Mouse (Mus musculus) heart, embryonic 11.5 days (tissue): ENCODE data around the gene Yipf3. TPM values are rescaled to one million over a fixed set of nuclear protein-coding genes. Genes with fewer than 3 reads are reported as not detected.
A peak's percentile ranks its signal among the peaks of the same experiment; 100 is the strongest.

Experiments used
- ATAC-seq: fragments of 200-750 bp; cut with Nextera tagmentation; replicated peaks from 2 replicates; pipeline ENCODE4 v1.8.0; 2017; ENCODE audit warnings: moderate library complexity; ENCODE audit not compliant: insufficient number of reproducible peaks, low FRiP score, low TSS enrichment
- H3K27ac ChIP-seq: fragments of 300-500 bp; sonication (generic); 2 replicates; pipeline ENCODE4 v1.5.1; 2014; ENCODE audit warnings: mild to moderate bottlenecking, low read depth, low read length
- H3K27me3 ChIP-seq: fragments of 300-500 bp; sonication (generic); 2 replicates; pipeline ENCODE4 v1.6.1; 2014; ENCODE audit warnings: mild to moderate bottlenecking, low read length, mixed read lengths; ENCODE audit not compliant: control insufficient read depth, insufficient read depth
- H3K36me3 ChIP-seq: fragments of 300-500 bp; sonication (generic); 2 replicates; pipeline ENCODE4 v1.6.1; 2014; ENCODE audit warnings: mild to moderate bottlenecking, low read length, moderate library complexity, mixed read lengths; ENCODE audit not compliant: control insufficient read depth, insufficient read depth
- H3K4me1 ChIP-seq: fragments of 300-500 bp; sonication (generic); 2 replicates; pipeline ENCODE4 v1.6.1; 2014; ENCODE audit warnings: low read length; ENCODE audit not compliant: control insufficient read depth, insufficient read depth
- H3K4me2 ChIP-seq: fragments of 300-500 bp; sonication (generic); 2 replicates; pipeline ENCODE4 v1.6.1; 2014; ENCODE audit warnings: mild to moderate bottlenecking, moderate library complexity
- H3K4me3 ChIP-seq: fragments of 300-500 bp; sonication (generic); 2 replicates; pipeline ENCODE4 v1.5.1; 2014; ENCODE audit warnings: low read depth, low read length
- H3K9ac ChIP-seq: fragments of 300-500 bp; sonication (generic); 2 replicates; pipeline ENCODE4 v1.6.1; 2014; ENCODE audit warnings: mild to moderate bottlenecking, low read depth, low read length, moderate library complexity
- H3K9me3 ChIP-seq: fragments of 300-500 bp; sonication (generic); replicated peaks from 2 replicates; pipeline ENCODE4 v1.6.1; 2016; ENCODE audit warnings: low read length; ENCODE audit not compliant: control insufficient read depth
- WGBS: fragments of 180-500 bp; shearing (Covaris S2); extraction: QIAGEN DNeasy Blood & Tissue Kit; methylation state at CpG from one replicate; pipeline ENCODE4 v1.1.7; 2014; ENCODE audit not compliant: insufficient replicate concordance; 5-methylcytosine and 5-hydroxymethylcytosine counted together
- microRNA counts: library from miRNA; unstranded; fragments of <30 nt; microRNA quantifications from one replicate; lab custom pipeline; 2015
- microRNA-seq: library from miRNA; unstranded; fragments of <30 nt; microRNA quantifications from one replicate; pipeline ENCODE4, GENCODE M21; 2016; ENCODE audit warnings: borderline number of aligned reads
- polyA plus RNA-seq: library from polyadenylated mRNA; unstranded; fragments of >200 nt; fragmentation: Nextera tagmentation; extraction: Ambion mirVana; gene quantifications from 2 replicates; pipeline ENCODE4 v1.2.1, GENCODE M21; 2014

Gene Yipf3
- polyA plus RNA-seq, 1 experiment from 2014 or later, result 83.0 TPM

- no peaks in the 10 kb centered on the region for H3K9me3 ChIP-seq
- peaks cover 7% of the 10 kb centered on the region for H3K4me1 ChIP-seq
- no peak overlapping the region for H3K27ac ChIP-seq
- H3K27me3 ChIP-seq, result peaks cover 62% of the 10 kb centered on the region
- under 1% methylated on average over 47 of the region's 48 CpGs for WGBS
- H3K9ac ChIP-seq, result peak overlapping the region; percentile 64; the same call in 1 of the 2 replicates
- no peaks in the 10 kb centered on the region for H3K36me3 ChIP-seq
- peak; percentile 44; the same call in 1 of the 2 replicates for ATAC-seq
- H3K4me2 ChIP-seq, result peak overlapping the region; percentile 100
- H3K4me3 ChIP-seq, result peak overlapping the region; percentile 61
These were observed 50.5 kb downstream of the Yipf3 start for GRCm38 (mm10) chr17:46298220-46298913.

DNA sequence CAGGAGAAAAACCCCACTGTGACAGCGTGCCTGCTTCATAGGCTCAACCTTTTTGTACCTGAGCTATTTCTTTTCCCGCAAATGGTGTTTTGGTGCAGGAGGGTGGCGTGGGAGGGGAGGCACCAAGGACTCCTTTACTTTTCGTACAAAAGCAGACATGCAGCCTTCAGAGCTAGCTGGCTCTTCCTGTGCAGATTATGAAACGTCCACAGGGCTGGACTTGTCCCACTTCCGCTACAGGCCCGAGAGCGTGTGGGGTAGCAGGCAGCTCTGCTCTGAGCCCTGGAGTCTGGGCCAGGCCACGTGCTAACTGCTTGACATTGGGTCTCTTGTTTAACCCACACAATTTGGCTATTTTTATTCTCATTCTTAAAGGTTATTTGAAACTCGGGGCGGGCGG, 54.0 kb downstream of the Yipf3 start:
- 69% methylated on average over 12 of the region's 12 CpGs for WGBS

More for the DNA sequence above, 54.0 kb downstream of the Yipf3 start:
- Histone ChIP-seq H3K36me3 (no peaks in the 10 kb centered on the region), H3K27me3 (peaks cover 42% of the 10 kb centered on the region), H3K4me2 (no peak overlapping the region), H3K9ac (no peak overlapping the region), H3K9me3 (no peaks in the 10 kb centered on the region), H3K27ac (no peak overlapping the region), H3K4me3 (no peak overlapping the region), H3K4me1 (peaks cover 7% of the 10 kb centered on the region)
- ATAC-seq, result no peak

MicroRNAs encoded within 50 kb of the gene (microRNA counts, 519-probe panel; counts per million panel counts)
- microRNA mmu-miR-693-3p (lab: Ali Mortazavi, UCI), result 32.2 counts per million
- microRNA mmu-miR-693-5p (lab: Ali Mortazavi, UCI), result 32.2 counts per million

Small RNA genes lying within 50 kb of the gene (microRNA-seq; reads per million reads assigned to microRNA genes)
- gene Mir693, result 0.34 reads per million

Other genes with a start within 250 kb of the Yipf3 start
- gene Vegfa, start 215.7 kb upstream of the Yipf3 start, polyA plus RNA-seq, result 4.9 and 7.4 TPM in 2 replicates
- 118 and 123 TPM in 2 replicates for gene Mrps18a, start 137.1 kb upstream of the Yipf3 start, polyA plus RNA-seq
- 6.1 and 6.7 TPM in 2 replicates for gene Rsph9, start 103.9 kb upstream of the Yipf3 start, polyA plus RNA-seq
- gene Mad2l1bp, start 94.5 kb upstream of the Yipf3 start, polyA plus RNA-seq, result 38.8 and 39.8 TPM in 2 replicates
- gene Gtpbp2, start 87.0 kb upstream of the Yipf3 start, polyA plus RNA-seq, result 24.9 and 28.6 TPM in 2 replicates
- gene Polh, start 45.4 kb upstream of the Yipf3 start, polyA plus RNA-seq, result 12.1 and 12.3 TPM in 2 replicates
- 32.3 and 32.6 TPM in 2 replicates for gene Xpo5, start 45.3 kb upstream of the Yipf3 start, polyA plus RNA-seq
- gene Polr1c, start within 50 bp of the Yipf3 start, polyA plus RNA-seq, result 56.0 and 56.1 TPM in 2 replicates
- 0.70 and 0.79 TPM in 2 replicates for gene Lrrc73, start 5.5 kb downstream of the Yipf3 start, polyA plus RNA-seq
- 36.8 and 37.0 TPM in 2 replicates for gene Tjap1, start 34.9 kb downstream of the Yipf3 start, polyA plus RNA-seq
- 0.27 TPM in 1 of 2 replicates, not detected in the other for gene Dlk2, start 49.3 kb downstream of the Yipf3 start, polyA plus RNA-seq
- 3.4 and 4.3 TPM in 2 replicates for gene Abcc10, start 80.3 kb downstream of the Yipf3 start, polyA plus RNA-seq
- 6.1 and 8.2 TPM in 2 replicates for gene Zfp318, start 135.7 kb downstream of the Yipf3 start, polyA plus RNA-seq
- gene Crip3, start 180.8 kb downstream of the Yipf3 start, polyA plus RNA-seq, result 0.39 and 0.97 TPM in 2 replicates
- gene Slc22a7, start 190.4 kb downstream of the Yipf3 start, polyA plus RNA-seq, result 0.20 TPM in 1 of 2 replicates, not detected in the other
- gene Ttbk1, start 239.6 kb downstream of the Yipf3 start, polyA plus RNA-seq, result 0.04 and 0.07 TPM in 2 replicates
- 27.9 and 28.4 TPM in 2 replicates for gene Dnph1, start 248.6 kb downstream of the Yipf3 start, polyA plus RNA-seq